10 mouse cellular contexts compared by ENCODE assay signal in the genomic region with DNA sequence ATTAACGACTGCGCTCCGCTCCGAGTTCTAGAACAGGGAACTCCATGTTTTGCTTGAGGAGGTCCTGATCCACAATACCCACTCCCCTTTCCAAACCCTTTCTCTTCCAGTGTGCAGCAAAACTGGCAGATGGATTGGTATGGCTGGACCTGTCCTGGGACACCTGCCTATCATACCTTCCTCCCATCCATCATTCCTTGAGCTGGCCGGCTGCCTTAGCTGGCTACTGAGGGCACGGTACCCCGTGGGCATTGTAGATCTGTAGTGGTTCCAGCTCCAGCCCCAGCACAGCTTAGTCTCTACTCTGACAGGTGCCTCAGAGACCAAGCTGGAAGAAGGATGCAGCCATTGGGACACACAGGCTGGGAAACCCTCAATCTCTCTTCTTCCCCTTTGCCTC. TPM values are rescaled to one million over a fixed set of nuclear protein-coding genes. Genes with fewer than 3 reads are reported as not detected.
DNase-seq lines count a peak whose midpoint lies in the region; ATAC-seq and TF ChIP-seq lines count a peak whose summit lies in the region.
"Had no signal": no experiment of that assay in that cellular context is flagged by ENCODE, and none has a peak within 500 bp of the region (broad histone marks: within the 10 kb centered on the region; RNA-seq: fewer than 3 reads in every experiment).

No protein-coding gene starts in this region.

- 39% methylated on average over 7 of the region's 7 CpGs for WGBS in heart, embryonic 11.5 days (ENCODE audit: insufficient replicate concordance)
- 19% methylated on average over 7 of the region's 7 CpGs for WGBS in hindbrain, embryonic 10.5 days
- WGBS in midbrain, embryonic 10.5 days, result 21% methylated on average over 7 of the region's 7 CpGs

- ATAC-seq in heart, embryonic 11.5 days (replicated peaks; ENCODE audit: insufficient number of reproducible peaks, low FRiP score, low TSS enrichment), result no peak
- no peak for ATAC-seq in monocyte, adult 5-6 weeks (replicated peaks; ENCODE audit: insufficient number of reproducible peaks, low FRiP score, low TSS enrichment, poor library complexity, severe bottlenecking)

- peaks cover 7% of the 10 kb centered on the region for H3K4me1 ChIP-seq in heart, embryonic 11.5 days (ENCODE audit: control insufficient read depth, insufficient read depth, low read length)
- peaks cover 71% of the 10 kb centered on the region for H3K4me1 ChIP-seq in E14TG2a.4 (replicated peaks; ENCODE audit: low read depth, low read length)
- peaks cover 47% of the 10 kb centered on the region for H3K4me1 ChIP-seq in hindbrain, embryonic 10.5 days (replicated peaks)
- peaks cover 48% of the 10 kb centered on the region for H3K4me1 ChIP-seq in midbrain, embryonic 10.5 days

- H3K4me2 ChIP-seq in heart, embryonic 11.5 days, result peak overlapping the region; percentile 96

- DNase-seq in heart, adult 9 months (ENCODE audit: low spot score in 2 of 2), result no peak
- no peak for DNase-seq in hindbrain, embryonic 10.5 days (ENCODE audit: low spot score)
- DNase-seq in midbrain, embryonic 10.5 days (ENCODE audit: low spot score), result no peak
- DNase-seq in layer of hippocampus, postnatal 14 days (ENCODE audit: low spot score in 2 of 2), result no peak
- DNase-seq in frontal cortex, adult 2 months (ENCODE audit: extremely low spot score in 1 of 2, low spot score in 1 of 2), result no peak
- DNase-seq: B cell, adult 2 months; cerebellum, postnatal 14 days had no signal

- no peak overlapping the region for H3K9ac ChIP-seq in heart, embryonic 11.5 days (ENCODE audit: low read depth, low read length)

- H3K4me3 ChIP-seq in heart, embryonic 11.5 days (ENCODE audit: low read depth, low read length), result no peak overlapping the region
- H3K4me3 ChIP-seq in E14TG2a.4 (replicated peaks; ENCODE audit: low read length), result peak overlapping the region; percentile 90
- H3K4me3 ChIP-seq in hindbrain, embryonic 10.5 days, result peak overlapping the region; percentile 70
- peak overlapping the region; percentile 72 for H3K4me3 ChIP-seq in midbrain, embryonic 10.5 days

- H3K36me3 ChIP-seq in heart, embryonic 11.5 days (ENCODE audit: control insufficient read depth, insufficient read depth, low read length), result no peaks in the 10 kb centered on the region
- H3K36me3 ChIP-seq in E14TG2a.4 (ENCODE audit: insufficient read depth, low read length), result peaks cover 37% of the 10 kb centered on the region
- H3K36me3 ChIP-seq in hindbrain, embryonic 10.5 days, result peaks cover 17% of the 10 kb centered on the region
- H3K36me3 ChIP-seq in midbrain, embryonic 10.5 days, result peaks cover 13% of the 10 kb centered on the region

- H3K27ac ChIP-seq in heart, embryonic 11.5 days (ENCODE audit: low read depth, low read length), result no peak overlapping the region
- H3K27ac ChIP-seq in hindbrain, embryonic 10.5 days, result peak overlapping the region; percentile 45; the same call in 1 of the 2 replicates
- H3K27ac ChIP-seq in midbrain, embryonic 10.5 days (replicated peaks), result peak overlapping the region; percentile 88; the same call in 1 of the 2 replicates

- no peak for TF ChIP-seq CTCF in E14TG2a.4 (conservative IDR thresholded peaks at IDR 0.05; ENCODE audit: low read length)

- H3K27me3 ChIP-seq in heart, embryonic 11.5 days (ENCODE audit: control insufficient read depth, insufficient read depth, low read length), result peaks cover 35% of the 10 kb centered on the region
- H3K27me3 ChIP-seq in E14TG2a.4 (ENCODE audit: insufficient read depth, low read length), result peaks cover 12% of the 10 kb centered on the region; the same call in 1 of the 2 replicates
- peaks cover 80% of the 10 kb centered on the region for H3K27me3 ChIP-seq in hindbrain, embryonic 10.5 days (ENCODE audit: insufficient read depth, poor library complexity, severe bottlenecking)
- peaks cover 77% of the 10 kb centered on the region for H3K27me3 ChIP-seq in midbrain, embryonic 10.5 days (ENCODE audit: low read depth, poor library complexity, severe bottlenecking)

- no peaks in the 10 kb centered on the region for H3K9me3 ChIP-seq in heart, embryonic 11.5 days (replicated peaks; ENCODE audit: control insufficient read depth, low read length)
- no peaks in the 10 kb centered on the region for H3K9me3 ChIP-seq in E14TG2a.4 (ENCODE audit: low read length)
- H3K9me3 ChIP-seq in hindbrain, embryonic 10.5 days, result no peaks in the 10 kb centered on the region
- H3K9me3 ChIP-seq in midbrain, embryonic 10.5 days (replicated peaks), result no peaks in the 10 kb centered on the region

RNA-seq across cellular contexts. Expression of a gene that starts 1.6 kb away (rescaled TPM):
- polyA plus RNA-seq in heart, embryonic 11.5 days (2014; fragmentation: Nextera tagmentation; extraction: Ambion mirVana), result 414 and 441 TPM in 2 replicates
- polyA plus RNA-seq in hindbrain, embryonic 10.5 days (2016; fragmentation: Nextera tagmentation; extraction: Ambion mirVana), result 9.3 and 13.1 TPM in 2 replicates
- 6.9 and 7.5 TPM in 2 replicates for polyA plus RNA-seq in midbrain, embryonic 10.5 days (2016; fragmentation: Nextera tagmentation; extraction: Ambion mirVana)
- 100 to 1,000 TPM; 286 to 309 TPM for total RNA-seq in layer of hippocampus, postnatal 14 days (2021)
- total RNA-seq in monocyte, adult 5-6 weeks (2017), result 1.4 to 5.9 TPM (median 5.8 TPM) in 3 replicates
- polyA plus RNA-seq in frontal cortex, adult 2 months (2012; rRNA removed), result 453 and 546 TPM in 2 replicates

RNA-seq across cellular contexts. Expression of a gene that starts 5.0 kb away (rescaled TPM):
- polyA plus RNA-seq in heart, embryonic 11.5 days (2014; fragmentation: Nextera tagmentation; extraction: Ambion mirVana), result 17.5 and 26.0 TPM in 2 replicates
- polyA plus RNA-seq in hindbrain, embryonic 10.5 days (2016; fragmentation: Nextera tagmentation; extraction: Ambion mirVana), result 31.0 and 41.3 TPM in 2 replicates
- polyA plus RNA-seq in midbrain, embryonic 10.5 days (2016; fragmentation: Nextera tagmentation; extraction: Ambion mirVana), result 23.7 and 38.2 TPM in 2 replicates
- total RNA-seq in layer of hippocampus, postnatal 14 days (2021), result 1 to 10 TPM; 2.3 to 3.3 TPM
- total RNA-seq in monocyte, adult 5-6 weeks (2017), result 1.1 TPM in 1 of 3 replicates, not detected in the others
- 2.3 and 2.5 TPM in 2 replicates for polyA plus RNA-seq in frontal cortex, adult 2 months (2012; rRNA removed)

RNA-seq across cellular contexts. Expression of a gene that starts 9.2 kb away (rescaled TPM):
- 2.3 and 2.8 TPM in 2 replicates for polyA plus RNA-seq in heart, embryonic 11.5 days (2014; fragmentation: Nextera tagmentation; extraction: Ambion mirVana)
- polyA plus RNA-seq in hindbrain, embryonic 10.5 days (2016; fragmentation: Nextera tagmentation; extraction: Ambion mirVana), result 0.85 and 1.6 TPM in 2 replicates
- polyA plus RNA-seq in midbrain, embryonic 10.5 days (2016; fragmentation: Nextera tagmentation; extraction: Ambion mirVana), result 0.52 and 0.58 TPM in 2 replicates
- 1 to 10 TPM in 1 of 2 experiments, under 1 TPM in 1; 0.88 to 1.1 TPM for total RNA-seq in layer of hippocampus, postnatal 14 days (2021)
- total RNA-seq in monocyte, adult 5-6 weeks (2017), result 2.2 TPM in 1 of 3 replicates, not detected in the others
- 0.16 and 0.36 TPM in 2 replicates for polyA plus RNA-seq in frontal cortex, adult 2 months (2012; rRNA removed)

RNA-seq across cellular contexts. Expression of a gene that starts 9.9 kb away (rescaled TPM):
- polyA plus RNA-seq in heart, embryonic 11.5 days (2014; fragmentation: Nextera tagmentation; extraction: Ambion mirVana), result 131 and 139 TPM in 2 replicates
- polyA plus RNA-seq in hindbrain, embryonic 10.5 days (2016; fragmentation: Nextera tagmentation; extraction: Ambion mirVana), result 284 and 332 TPM in 2 replicates
- 294 and 296 TPM in 2 replicates for polyA plus RNA-seq in midbrain, embryonic 10.5 days (2016; fragmentation: Nextera tagmentation; extraction: Ambion mirVana)
- total RNA-seq in layer of hippocampus, postnatal 14 days (2021), result 10 to 100 TPM; 80.6 to 84.5 TPM
- 16.2 to 31.0 TPM (median 19.4 TPM) in 3 replicates for total RNA-seq in monocyte, adult 5-6 weeks (2017)
- 82.1 and 89.4 TPM in 2 replicates for polyA plus RNA-seq in frontal cortex, adult 2 months (2012; rRNA removed)

RNA-seq across cellular contexts. Expression of a gene that starts 11.5 kb away (rescaled TPM):
- 0.89 and 0.92 TPM in 2 replicates for polyA plus RNA-seq in heart, embryonic 11.5 days (2014; fragmentation: Nextera tagmentation; extraction: Ambion mirVana)
- 0.37 and 0.61 TPM in 2 replicates for polyA plus RNA-seq in hindbrain, embryonic 10.5 days (2016; fragmentation: Nextera tagmentation; extraction: Ambion mirVana)
- 0.24 and 0.39 TPM in 2 replicates for polyA plus RNA-seq in midbrain, embryonic 10.5 days (2016; fragmentation: Nextera tagmentation; extraction: Ambion mirVana)
- total RNA-seq in layer of hippocampus, postnatal 14 days (2021), result not detected
- total RNA-seq in monocyte, adult 5-6 weeks (2017), result 0.87 to 5.0 TPM (median 1.2 TPM) in 3 replicates
- polyA plus RNA-seq in frontal cortex, adult 2 months (2012; rRNA removed), result not detected in 2 replicates

Comparison
In these comparisons a context has a peak if more than half of its experiments do, and no peak if none do; other contexts are left out.
1. RNA of a gene that starts 1.6 kb away (polyA plus RNA-seq): 453 to 546 TPM in frontal cortex, adult 2 months and 414 to 441 TPM in heart, embryonic 11.5 days; 9.3 to 13.1 TPM in hindbrain, embryonic 10.5 days and 6.9 to 7.5 TPM in midbrain, embryonic 10.5 days; every median in the first group is over 10 times any median in the second.